Mouse (Mus musculus) midbrain, embryonic 11.5 days (tissue): ENCODE data around the gene Rad51b. TPM values are rescaled to one million over a fixed set of nuclear protein-coding genes. Genes with fewer than 3 reads are reported as not detected.

ENCODE experiments used
- ATAC-seq: fragments of 200-750 bp; cut with Nextera tagmentation; 2 replicates; pipeline ENCODE4 v1.8.0; 2017; ENCODE audit warnings: moderate TSS enrichment, moderate library complexity; ENCODE audit not compliant: low FRiP score
- DNase-seq: peaks from one replicate; pipeline ENCODE4 v3.0.0; 2015; ENCODE audit warnings: low spot score; ENCODE audit errors: missing footprints
- H3K27ac ChIP-seq: fragments of 300-500 bp; sonication (generic); 2 replicates; pipeline ENCODE4 v1.5.1; 2014; ENCODE audit warnings: low read depth, low read length
- H3K27me3 ChIP-seq: fragments of 300-500 bp; sonication (generic); 2 replicates; pipeline ENCODE4 v1.6.1; 2014; ENCODE audit warnings: mild to moderate bottlenecking, low read length, moderate library complexity, mixed read lengths; ENCODE audit not compliant: control insufficient read depth, insufficient read depth
- H3K36me3 ChIP-seq: fragments of 300-500 bp; sonication (generic); 2 replicates; pipeline ENCODE4 v1.6.1; 2014; ENCODE audit warnings: mild to moderate bottlenecking, low read length, moderate library complexity, mixed read lengths; ENCODE audit not compliant: control insufficient read depth, insufficient read depth
- H3K4me1 ChIP-seq: fragments of 300-500 bp; sonication (generic); 2 replicates; pipeline ENCODE4 v1.6.1; 2014; ENCODE audit warnings: low read length; ENCODE audit not compliant: control insufficient read depth, insufficient read depth
- H3K4me2 ChIP-seq: fragments of 300-500 bp; sonication (generic); 2 replicates; pipeline ENCODE4 v1.6.1; 2014; ENCODE audit warnings: mild to moderate bottlenecking, moderate library complexity
- H3K4me3 ChIP-seq: fragments of 300-500 bp; sonication (generic); 2 replicates; pipeline ENCODE4 v1.5.1; 2014; ENCODE audit warnings: low read depth, low read length
- H3K9ac ChIP-seq: fragments of 300-500 bp; sonication (generic); 2 replicates; pipeline ENCODE4 v1.6.1; 2014; ENCODE audit warnings: low read length
- H3K9me3 ChIP-seq: fragments of 300-500 bp; sonication (generic); 2 replicates; pipeline ENCODE4 v1.6.1; 2016; ENCODE audit warnings: low read length; ENCODE audit not compliant: control insufficient read depth
- WGBS: fragments of 180-500 bp; shearing (Covaris S2); extraction: QIAGEN DNeasy Blood & Tissue Kit; methylation state at CpG from one replicate; pipeline ENCODE4 v1.1.7; 2014; 5-methylcytosine and 5-hydroxymethylcytosine counted together
- polyA plus RNA-seq: library from polyadenylated mRNA; unstranded; fragments of >200 nt; fragmentation: Nextera tagmentation; extraction: Ambion mirVana; gene quantifications from 2 replicates; pipeline ENCODE4 v1.2.1, GENCODE M21; 2014

The Rad51b gene
- polyA plus RNA-seq, 1 experiment from 2014 or later: 6.9 TPM

DNA sequence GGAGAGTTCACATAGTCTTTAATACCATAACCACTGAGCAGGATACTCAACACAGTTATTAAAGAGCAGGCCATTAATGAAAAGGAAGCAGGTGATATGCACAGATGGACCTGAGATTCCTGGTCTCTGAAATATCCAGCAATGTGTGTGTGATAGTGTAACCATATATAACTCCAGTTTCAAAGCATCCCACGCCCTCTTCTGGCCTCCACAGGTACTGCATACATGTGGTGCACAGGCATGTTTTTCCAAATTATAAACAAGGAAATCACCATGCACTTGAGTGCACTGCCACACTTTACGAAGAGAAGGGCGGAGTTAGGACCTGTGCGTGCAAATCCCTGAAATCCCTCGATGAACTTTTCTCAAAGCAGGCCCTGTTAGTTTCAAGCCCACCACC is 484.7 kb downstream of the Rad51b start:
- Histone ChIP-seq H3K27ac (no peak overlapping the region), H3K9me3 (no peaks in the 10 kb centered on the region; the same call in 1 of the 2 replicates), H3K27me3 (no peaks in the 10 kb centered on the region), H3K36me3 (no peaks in the 10 kb centered on the region), H3K4me2 (no peak overlapping the region), H3K4me3 (no peak overlapping the region), H3K9ac (no peak overlapping the region), H3K4me1 (no peaks in the 10 kb centered on the region)
- no peak for DNase-seq
- ATAC-seq: no peak
- WGBS: 84% methylated on average over 5 of the region's 5 CpGs

DNA sequence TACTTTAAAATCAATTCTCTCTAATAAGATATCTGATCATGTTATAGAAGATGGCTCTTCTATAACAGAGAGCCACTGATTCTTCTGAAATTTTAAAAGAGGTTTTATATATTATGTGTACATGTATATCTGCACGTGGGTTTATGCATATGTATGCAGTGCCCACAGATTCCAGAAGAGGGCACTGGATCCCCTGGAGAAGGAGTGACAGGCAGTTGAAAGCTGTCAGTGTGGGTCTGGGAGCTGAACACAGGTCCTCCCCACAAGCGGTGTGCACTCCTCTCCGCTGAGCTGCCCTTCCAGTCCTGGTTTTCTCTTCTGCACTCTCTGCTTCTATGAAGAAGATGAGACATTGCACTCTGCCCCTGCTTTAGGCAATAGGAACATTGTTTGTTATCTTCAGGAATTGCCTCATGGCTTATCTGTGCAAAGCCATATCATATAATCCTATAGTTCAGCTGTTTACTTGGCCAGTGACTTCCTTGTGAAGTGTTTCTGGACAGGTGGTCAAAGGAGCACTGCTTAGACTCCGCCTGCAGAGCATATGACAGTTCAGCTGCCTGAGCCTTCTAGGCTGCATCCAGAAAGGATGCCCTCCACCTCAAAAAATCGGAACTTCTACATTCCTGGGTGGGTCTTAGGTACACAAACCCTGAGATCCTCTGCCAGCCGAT is 485.5 kb downstream of the Rad51b start:
- Histone ChIP-seq H3K36me3 (no peaks in the 10 kb centered on the region), H3K4me2 (no peak overlapping the region), H3K27ac (no peak overlapping the region), H3K9me3 (no peaks in the 10 kb centered on the region; the same call in 1 of the 2 replicates), H3K27me3 (no peaks in the 10 kb centered on the region), H3K4me3 (no peak overlapping the region), H3K9ac (no peak overlapping the region), H3K4me1 (no peaks in the 10 kb centered on the region)
- WGBS: 98% methylated on average over 6 of the region's 6 CpGs
- ATAC-seq (no peak), DNase-seq (no peak)

DNA sequence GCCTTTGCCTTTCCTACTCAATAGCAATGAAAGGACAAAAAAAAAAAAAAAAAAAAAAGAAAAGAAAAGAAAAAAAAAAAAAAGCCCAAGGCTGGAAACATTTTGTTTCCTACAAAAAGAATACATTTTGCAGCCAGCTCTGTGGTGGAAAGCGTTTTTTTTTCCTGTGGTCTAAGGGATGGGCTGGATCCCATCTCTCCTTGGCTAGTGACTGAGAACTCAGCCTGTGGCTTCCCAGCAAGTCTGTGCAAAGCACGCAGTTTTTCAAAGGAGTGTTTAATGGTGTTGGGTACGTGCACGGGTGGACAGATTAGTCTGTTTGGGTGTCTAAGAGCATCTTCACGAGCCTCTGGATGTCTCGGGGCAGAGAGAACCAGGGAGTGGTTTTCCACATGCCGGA is 487.1 kb downstream of the Rad51b start:
- no peaks in the 10 kb centered on the region for H3K4me1 ChIP-seq
- H3K4me3 ChIP-seq: no peak overlapping the region
- WGBS: 85% methylated on average over 7 of the region's 7 CpGs
- H3K36me3 ChIP-seq: no peaks in the 10 kb centered on the region
- H3K9me3 ChIP-seq: no peaks in the 10 kb centered on the region; the same call in 1 of the 2 replicates
- ATAC-seq: no peak
- no peak overlapping the region for H3K4me2 ChIP-seq
- no peak for DNase-seq
- no peak overlapping the region for H3K27ac ChIP-seq
- H3K9ac ChIP-seq: no peak overlapping the region
- H3K27me3 ChIP-seq: no peaks in the 10 kb centered on the region

DNA sequence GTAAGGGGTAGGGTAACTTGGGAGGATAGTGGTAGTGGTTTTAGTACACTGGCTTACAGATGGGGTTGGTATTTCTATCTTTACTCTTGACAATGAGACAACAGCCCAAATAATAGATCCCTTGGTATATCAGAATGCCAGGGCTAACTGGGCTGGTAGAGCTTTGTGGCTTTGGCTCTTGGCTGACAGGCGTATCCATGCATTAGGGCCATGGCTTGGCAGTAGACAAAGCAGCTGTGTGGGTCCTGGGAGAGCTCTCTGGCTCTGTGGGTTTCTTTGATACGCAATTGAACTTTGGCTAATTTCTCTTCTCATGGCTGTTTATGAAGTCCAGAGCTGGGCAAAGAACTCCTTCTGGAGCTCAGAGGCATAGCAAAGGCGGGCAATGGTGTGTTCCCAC is 488.6 kb downstream of the Rad51b start:
- DNase-seq: no peak
- 94% methylated on average over 3 of the region's 3 CpGs for WGBS
- H3K27ac ChIP-seq: no peak overlapping the region
- H3K27me3 ChIP-seq: no peaks in the 10 kb centered on the region
- H3K9me3 ChIP-seq: no peaks in the 10 kb centered on the region; the same call in 1 of the 2 replicates
- no peaks in the 10 kb centered on the region for H3K4me1 ChIP-seq
- no peak overlapping the region for H3K4me3 ChIP-seq
- no peak for ATAC-seq
- no peak overlapping the region for H3K4me2 ChIP-seq
- H3K36me3 ChIP-seq: no peaks in the 10 kb centered on the region
- H3K9ac ChIP-seq: no peak overlapping the region

DNA sequence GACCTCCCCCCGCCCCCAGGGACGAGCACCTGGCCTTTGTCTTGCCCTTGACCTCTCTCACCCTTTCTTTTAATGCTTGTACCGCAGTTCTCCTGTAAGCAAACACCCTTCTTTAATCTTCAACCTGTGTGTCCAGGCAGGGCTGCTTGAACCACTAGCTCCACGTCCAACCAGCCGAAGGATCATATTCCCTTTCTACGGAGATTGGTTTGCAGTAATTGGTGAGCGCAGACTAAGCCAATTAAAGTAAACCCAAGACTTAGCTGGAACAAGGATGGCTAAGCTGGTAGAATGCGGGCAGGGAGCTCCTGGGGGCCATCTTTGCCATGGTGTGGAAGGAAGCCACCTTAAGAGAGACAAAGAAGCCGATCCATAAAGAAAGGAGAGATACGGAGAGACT is 490.5 kb downstream of the Rad51b start:
- H3K9me3 ChIP-seq: no peaks in the 10 kb centered on the region; the same call in 1 of the 2 replicates
- no peaks in the 10 kb centered on the region for H3K4me1 ChIP-seq
- H3K9ac ChIP-seq: no peak overlapping the region
- H3K4me3 ChIP-seq: no peak overlapping the region
- DNase-seq (no peak), ATAC-seq (no peak)
- H3K27ac ChIP-seq: no peak overlapping the region
- 80% methylated on average over 10 of the region's 10 CpGs for WGBS
- H3K27me3 ChIP-seq: no peaks in the 10 kb centered on the region
- H3K36me3 ChIP-seq: no peaks in the 10 kb centered on the region
- no peak overlapping the region for H3K4me2 ChIP-seq

DNA sequence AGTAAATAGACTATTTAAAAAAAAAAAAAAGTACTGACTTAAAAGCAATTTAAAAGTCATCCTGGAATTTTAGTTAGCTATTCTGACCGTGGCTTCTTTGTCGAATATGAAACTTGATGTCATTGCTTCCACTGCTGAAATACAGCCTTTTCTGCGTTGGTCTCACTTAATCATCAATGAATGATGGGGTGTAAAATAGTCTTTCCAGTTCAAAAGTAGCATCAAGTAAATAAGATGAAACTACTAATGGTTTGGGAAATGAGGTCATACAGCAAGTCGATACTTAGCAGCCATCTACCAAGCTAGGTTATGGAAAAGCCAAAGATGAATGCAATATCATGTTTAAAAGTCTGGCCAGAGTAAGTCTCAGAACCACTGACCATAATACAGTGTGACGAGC is 491.3 kb downstream of the Rad51b start:
- no peak overlapping the region for H3K27ac ChIP-seq
- WGBS: 95% methylated on average over 5 of the region's 5 CpGs

DNA sequence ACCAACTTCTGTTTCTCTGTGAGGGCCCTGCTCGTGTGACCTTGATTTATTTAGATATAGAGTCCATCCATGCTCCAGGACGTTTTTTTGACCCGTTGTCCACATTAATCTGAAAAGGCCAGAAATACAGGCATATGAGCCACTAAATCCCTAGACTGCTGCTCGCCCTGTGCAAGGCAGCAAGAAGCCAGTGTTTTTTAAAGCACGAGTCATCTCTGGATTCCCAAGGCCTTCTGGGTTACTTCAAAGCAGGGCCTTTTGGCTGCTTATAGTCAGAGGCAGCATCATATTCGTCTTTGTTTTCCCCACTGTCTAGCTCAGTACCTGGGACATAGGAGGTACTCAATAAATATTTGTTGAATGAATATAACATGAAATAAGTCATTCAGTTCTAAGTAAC is 492.4 kb downstream of the Rad51b start:
- WGBS: 91% methylated on average over 6 of the region's 6 CpGs
- DNase-seq: no peak
- no peaks in the 10 kb centered on the region for H3K27me3 ChIP-seq
- H3K27ac ChIP-seq: no peak overlapping the region
- no peaks in the 10 kb centered on the region for H3K36me3 ChIP-seq
- H3K4me2 ChIP-seq: no peak overlapping the region
- H3K9me3 ChIP-seq: no peaks in the 10 kb centered on the region
- no peak overlapping the region for H3K4me3 ChIP-seq
- ATAC-seq: no peak
- no peak overlapping the region for H3K9ac ChIP-seq
- H3K4me1 ChIP-seq: no peaks in the 10 kb centered on the region

More for the DNA sequence above, 491.3 kb downstream of the Rad51b start:
- H3K4me2 ChIP-seq: no peak overlapping the region
- no peaks in the 10 kb centered on the region for H3K9me3 ChIP-seq
- DNase-seq: no peak
- no peak for ATAC-seq
- H3K4me1 ChIP-seq: no peaks in the 10 kb centered on the region
- H3K36me3 ChIP-seq: no peaks in the 10 kb centered on the region
- no peaks in the 10 kb centered on the region for H3K27me3 ChIP-seq
- no peak overlapping the region for H3K4me3 ChIP-seq
- H3K9ac ChIP-seq: no peak overlapping the region

DNA sequence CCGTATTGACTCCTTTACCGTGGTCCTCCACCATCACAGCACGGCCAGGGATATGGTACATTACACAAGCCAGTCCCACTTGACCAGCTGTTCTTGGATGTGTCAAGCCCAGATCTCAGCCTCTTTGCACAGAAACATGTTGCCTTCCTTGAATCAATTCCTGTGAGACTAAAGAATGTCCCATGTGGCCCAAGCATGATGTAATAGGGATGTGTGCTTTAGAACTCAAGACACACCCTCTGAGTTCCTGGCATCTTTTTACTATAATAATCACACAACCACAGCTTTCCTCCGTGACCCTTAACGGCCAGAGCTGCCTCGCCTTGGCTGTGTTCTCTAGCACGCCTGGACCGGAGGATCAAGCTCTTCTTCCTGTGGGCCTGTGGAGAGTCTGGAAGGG is 496.3 kb downstream of the Rad51b start:
- no peaks in the 10 kb centered on the region for H3K36me3 ChIP-seq
- H3K4me3 ChIP-seq: no peak overlapping the region
- H3K4me2 ChIP-seq: no peak overlapping the region
- ATAC-seq: no peak
- no peak overlapping the region for H3K9ac ChIP-seq
- 84% methylated on average over 8 of the region's 8 CpGs for WGBS
- H3K27ac ChIP-seq: no peak overlapping the region
- H3K27me3 ChIP-seq: no peaks in the 10 kb centered on the region
- no peak for DNase-seq
- H3K4me1 ChIP-seq: no peaks in the 10 kb centered on the region
- no peaks in the 10 kb centered on the region for H3K9me3 ChIP-seq

DNA sequence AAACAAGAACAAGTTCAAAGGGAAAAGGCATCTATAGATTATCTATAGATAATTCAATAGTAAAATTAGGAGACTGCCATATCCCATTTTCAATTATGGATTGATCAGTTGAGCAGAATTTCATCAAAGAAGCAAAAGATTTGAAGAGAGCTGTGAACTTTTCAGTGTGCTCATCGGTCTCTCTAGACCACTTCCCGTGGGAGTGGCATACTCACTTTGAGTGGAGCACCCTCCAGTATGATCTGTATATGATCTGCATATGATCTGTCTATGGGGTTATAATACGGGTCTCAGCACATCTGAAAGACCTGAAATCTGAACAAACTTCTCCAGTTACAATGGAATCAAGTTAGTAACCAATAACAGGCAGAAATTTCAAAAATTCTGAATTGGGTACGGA is 497.7 kb downstream of the Rad51b start:
- Histone ChIP-seq H3K9ac (no peak overlapping the region), H3K27ac (no peak overlapping the region), H3K9me3 (no peaks in the 10 kb centered on the region), H3K27me3 (no peaks in the 10 kb centered on the region), H3K4me2 (no peak overlapping the region), H3K4me3 (no peak overlapping the region), H3K4me1 (no peaks in the 10 kb centered on the region), H3K36me3 (no peaks in the 10 kb centered on the region)
- no peak for ATAC-seq
- DNase-seq: no peak
- 93% methylated on average over 4 of the region's 4 CpGs for WGBS
